Mouse (Mus musculus) CH12.LX (cell line): Measurements from ENCODE around the gene Epb41l1. TPM values are rescaled to one million over a fixed set of nuclear protein-coding genes. Genes with fewer than 3 reads are reported as not detected.

Experiments used
- DNase-seq: peaks from one replicate; pipeline ENCODE4 v3.0.0-alpha.2; 2013; ENCODE audit errors: extremely low read depth
- H3K27ac ChIP-seq: 2 replicates; pipeline ENCODE4 v1.5.1; 2012; ENCODE audit warnings: low read depth, mild to moderate bottlenecking, control low read depth, moderate library complexity; ENCODE audit not compliant: insufficient read depth
- H3K27me3 ChIP-seq: replicated peaks from 2 replicates; pipeline ENCODE3; 2012; ENCODE audit warnings: inconsistent platforms
- H3K36me3 ChIP-seq, 2 experiments: replicated peaks in 1 of 2; 2 replicates each; pipeline versions ENCODE3 to v1.6.1; 2012; ENCODE audit warnings: inconsistent platforms in 1 of 2, low read length in 1 of 2, mild to moderate bottlenecking in 1 of 2, mixed read lengths in 1 of 2, moderate library complexity in 1 of 2; ENCODE audit not compliant: control insufficient read depth in 1 of 2, insufficient read depth in 1 of 2
- H3K4me1 ChIP-seq, 2 experiments: 2 replicates each; pipeline ENCODE4 v1.6.1; 2012; ENCODE audit warnings: inconsistent platforms in 1 of 2, moderate library complexity in 1 of 2; ENCODE audit not compliant: insufficient read depth in 2 of 2, control insufficient read depth in 1 of 2
- H3K4me2 ChIP-seq: 2 replicates; pipeline ENCODE4 v1.6.1; 2012; ENCODE audit warnings: low read depth, mild to moderate bottlenecking, control low read depth; ENCODE audit not compliant: poor library complexity, insufficient read depth, severe bottlenecking
- H3K4me3 ChIP-seq, 3 experiments: fragments of 150-350 bp in 1 of 3; sonication (generic) in 1 of 3; replicated peaks in 1 of 3; 2 replicates each; pipeline versions ENCODE3 to v1.5.1; 2011 to 2012; ENCODE audit warnings: low read depth in 2 of 3, low read length in 2 of 3, mild to moderate bottlenecking in 2 of 3, moderate library complexity in 2 of 3, control low read depth in 1 of 3, improper control_type of control experiment in 1 of 3, inconsistent platforms in 1 of 3, mixed read lengths in 1 of 3; ENCODE audit not compliant: poor library complexity in 1 of 3
- H3K79me2 ChIP-seq: replicated peaks from 2 replicates; pipeline ENCODE4 v1.6.1; 2012; ENCODE audit warnings: mild to moderate bottlenecking, moderate library complexity; ENCODE audit not compliant: control insufficient read depth, poor library complexity, insufficient read depth, severe bottlenecking; ENCODE audit errors: extremely low read depth
- H3K9ac ChIP-seq: 2 replicates; pipeline ENCODE4 v1.6.1; 2012; ENCODE audit warnings: low read depth, mild to moderate bottlenecking, control low read depth, moderate library complexity; ENCODE audit not compliant: insufficient read depth
- H3K9me3 ChIP-seq: replicated peaks from 2 replicates; pipeline ENCODE3; 2012; ENCODE audit warnings: low read length, inconsistent platforms, mixed read lengths
- CHD1 ChIP-seq: IDR thresholded peaks from 2 replicates; pipeline ENCODE4 v1.6.1; 2012; ENCODE audit warnings: low read depth, low read length, improper control_type of control experiment, inconsistent platforms
- CHD2 ChIP-seq: IDR thresholded peaks from 2 replicates; pipeline ENCODE4 v1.6.1; 2011; ENCODE audit warnings: low read length, improper control_type of control experiment
- CTCF ChIP-seq, 2 experiments: IDR thresholded peaks in 1 of 2; conservative IDR thresholded peaks in 1 of 2; 2 replicates each; pipeline ENCODE4 v1.5.1; 2011 to 2012; ENCODE audit warnings: low read depth in 2 of 2, low read length in 2 of 2, improper control_type of control experiment in 1 of 2, inconsistent platforms in 1 of 2, mild to moderate bottlenecking in 1 of 2, moderate library complexity in 1 of 2
- E2F4 ChIP-seq: IDR thresholded peaks from 2 replicates; pipeline ENCODE4 v1.6.1; 2011; ENCODE audit warnings: low read depth, low read length, improper control_type of control experiment; ENCODE audit not compliant: insufficient replicate concordance
- ELF1 ChIP-seq: IDR thresholded peaks from 2 replicates; pipeline ENCODE4 v1.6.1; 2014; ENCODE audit warnings: low read depth, mild to moderate bottlenecking, inconsistent platforms, low read length, improper control_type of control experiment
- ETS1 ChIP-seq: conservative IDR thresholded peaks from 2 replicates; pipeline ENCODE4 v1.6.1; 2012; ENCODE audit warnings: low read depth, mild to moderate bottlenecking, inconsistent platforms, low read length, improper control_type of control experiment, moderate library complexity
- HCFC1 ChIP-seq: IDR thresholded peaks from 2 replicates; pipeline ENCODE4 v1.6.1; 2012; ENCODE audit warnings: low read depth, mild to moderate bottlenecking, inconsistent platforms, low read length, improper control_type of control experiment
- IRF4 ChIP-seq: IDR thresholded peaks from 2 replicates; pipeline ENCODE4 v1.6.1; 2014; ENCODE audit warnings: low read depth, mild to moderate bottlenecking, inconsistent platforms, low read length, improper control_type of control experiment
- JUN ChIP-seq: IDR thresholded peaks from 2 replicates; pipeline ENCODE4 v1.6.1; 2011; ENCODE audit warnings: low read depth, mild to moderate bottlenecking, low read length, improper control_type of control experiment, moderate library complexity; ENCODE audit not compliant: insufficient read depth
- JUND ChIP-seq: conservative IDR thresholded peaks from 2 replicates; pipeline ENCODE4 v1.6.1; 2011; ENCODE audit warnings: low read depth, low read length, improper control_type of control experiment
- KAT2A ChIP-seq: IDR thresholded peaks from 2 replicates; pipeline ENCODE4 v1.6.1; 2012; ENCODE audit warnings: low read length, improper control_type of control experiment, inconsistent platforms; ENCODE audit not compliant: insufficient replicate concordance
- MAX ChIP-seq: IDR thresholded peaks from 2 replicates; pipeline ENCODE4 v1.6.1; 2011; ENCODE audit warnings: low read length, improper control_type of control experiment
- MAZ ChIP-seq: IDR thresholded peaks from 2 replicates; pipeline ENCODE4 v1.6.1; 2012; ENCODE audit warnings: low read depth, mild to moderate bottlenecking, inconsistent platforms, low read length, improper control_type of control experiment, moderate library complexity
- MEF2A ChIP-seq: IDR thresholded peaks from 2 replicates; pipeline ENCODE4 v1.6.1; 2014; ENCODE audit warnings: low read depth, mild to moderate bottlenecking, inconsistent platforms, low read length, improper control_type of control experiment, borderline replicate concordance
- MXI1 ChIP-seq: IDR thresholded peaks from 2 replicates; pipeline ENCODE4 v1.6.1; 2011; ENCODE audit warnings: mild to moderate bottlenecking, low read depth, low read length, improper control_type of control experiment
- MYC ChIP-seq: IDR thresholded peaks from 2 replicates; pipeline ENCODE4 v1.6.1; 2011; ENCODE audit warnings: low read depth, mild to moderate bottlenecking, improper control_type of control experiment, low read length
- NRF1 ChIP-seq: IDR thresholded peaks from 2 replicates; pipeline ENCODE4 v1.6.1; 2014; ENCODE audit warnings: low read depth, mild to moderate bottlenecking, inconsistent platforms, low read length, improper control_type of control experiment, moderate library complexity
- POLR2A ChIP-seq: IDR thresholded peaks from 2 replicates; pipeline ENCODE4 v1.6.1; 2011; ENCODE audit warnings: low read depth, mild to moderate bottlenecking, improper control_type of control experiment, low read length
- POLR2AphosphoS2 ChIP-seq: IDR thresholded peaks from 2 replicates; pipeline ENCODE4 v1.6.1; 2011; ENCODE audit warnings: low read depth, low read length, improper control_type of control experiment
- RAD21 ChIP-seq: IDR thresholded peaks from 2 replicates; pipeline ENCODE4 v1.6.1; 2011; ENCODE audit warnings: low read depth, mild to moderate bottlenecking, low read length, improper control_type of control experiment, moderate library complexity
- SIN3A ChIP-seq: IDR thresholded peaks from 2 replicates; pipeline ENCODE4 v1.6.1; 2012; ENCODE audit warnings: low read length, improper control_type of control experiment, inconsistent platforms
- SMC3 ChIP-seq: IDR thresholded peaks from 2 replicates; pipeline ENCODE4 v1.6.1; 2011; ENCODE audit warnings: low read depth, low read length, improper control_type of control experiment
- TBP ChIP-seq: conservative IDR thresholded peaks from 2 replicates; pipeline ENCODE4 v1.6.1; 2011; ENCODE audit warnings: low read depth, low read length, improper control_type of control experiment
- TCF12 ChIP-seq: IDR thresholded peaks from 2 replicates; pipeline ENCODE4 v1.6.1; 2014; ENCODE audit warnings: low read depth, mild to moderate bottlenecking, inconsistent platforms, low read length, improper control_type of control experiment
- UBTF ChIP-seq: IDR thresholded peaks from 2 replicates; pipeline ENCODE4 v1.6.1; 2012; ENCODE audit warnings: low read depth, mild to moderate bottlenecking, inconsistent platforms, low read length, improper control_type of control experiment, moderate library complexity
- ZKSCAN1 ChIP-seq: IDR thresholded peaks from 2 replicates; pipeline ENCODE4 v1.6.1; 2012; ENCODE audit warnings: low read depth, inconsistent platforms, low read length, improper control_type of control experiment, borderline replicate concordance
- dilution Hi-C: fragments of 300-500 bp; cut with MboI; formaldehyde crosslinking; loops from 2 replicates; pipeline ENCODE4 v1.14.3; 2020; ENCODE audit warnings: low sequenced_read_pairs; ENCODE audit not compliant: extremely low pct_unique_long_range_greater_than_20kb, extremely low pct_ligation_motif_present
- in situ Hi-C: fragments of 300-500 bp; cut with MboI; formaldehyde crosslinking; loops from 3 replicates; pipeline ENCODE4 v1.14.3; 2019; ENCODE audit warnings: low sequenced_read_pairs, low pct_ligation_motif_present, low pct_unique_long_range_greater_than_20kb, mixed read lengths
- polyA plus RNA-seq: library from polyadenylated mRNA; unstranded; fragments of >175 nt; gene quantifications from 2 replicates; pipeline ENCODE4 v1.2.1, GENCODE M21; 2012; ENCODE audit warnings: low read depth; ENCODE audit not compliant: insufficient read length
- total RNA-seq, 2 experiments: library from RNA; depleted of rRNA; stranded (reverse); fragments of 300-350 nt in 1 of 2; fragments of >200 nt in 1 of 2; gene quantifications; 2 replicates each; pipeline ENCODE4 v1.2.3; 2012 to 2014

Epb41l1 gene
- total and polyA plus RNA-seq, 3 experiments = 0.21 TPM; not detected in 2

DNA sequence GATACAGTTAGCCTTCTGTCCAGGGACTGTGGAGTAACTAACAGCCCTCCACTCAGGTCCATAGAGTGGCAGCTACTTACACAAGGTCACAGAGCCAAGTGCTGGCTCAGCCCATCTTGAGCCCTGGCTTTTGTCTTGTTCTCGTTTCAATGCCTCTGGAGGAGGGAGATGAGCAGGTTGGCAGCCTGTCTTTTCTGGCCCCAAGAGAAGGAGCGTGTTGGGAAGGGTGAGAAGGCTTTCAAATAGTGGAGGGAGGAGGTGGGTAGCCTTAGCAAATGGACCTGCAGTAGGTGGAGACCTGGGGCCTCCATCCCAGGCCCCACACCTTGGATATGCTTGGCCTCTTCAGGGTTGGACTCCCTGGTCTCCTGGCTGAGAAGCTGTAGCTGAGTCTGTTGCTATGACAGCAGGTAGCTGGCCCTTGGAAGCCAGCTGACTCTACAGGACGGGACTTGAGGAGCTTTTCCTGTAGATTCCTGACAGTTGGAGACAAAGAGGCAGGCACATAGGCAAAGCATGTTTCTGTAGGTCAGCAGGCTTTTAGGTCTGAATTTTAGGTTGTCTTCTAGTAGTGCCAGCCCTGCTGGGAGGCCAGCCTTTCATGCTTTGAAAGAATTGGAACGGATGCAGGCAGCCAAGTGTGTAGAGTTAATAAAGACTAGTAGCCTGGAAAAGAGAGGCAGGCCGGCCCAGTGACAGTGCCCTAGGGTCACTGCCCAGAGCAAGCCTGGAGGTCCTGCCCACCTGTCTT is 76.3 kb downstream of the Epb41l1 start:
- Histone ChIP-seq H3K27me3 (peaks cover 90% of the 10 kb centered on the region), H3K4me2 (no peak overlapping the region), H3K27ac (no peak overlapping the region), H3K79me2 (no peaks in the 10 kb centered on the region), H3K9ac (no peak overlapping the region), H3K36me3 (no peaks in the 10 kb centered on the region), H3K4me3 (no peak overlapping the region), H3K9me3 (no peaks in the 10 kb centered on the region), H3K4me1 (no peaks in the 10 kb centered on the region)
- no peak for DNase-seq
- TF ChIP-seq MAZ = no peak
- TF ChIP-seq E2F4 = no peak
- no peak for TF ChIP-seq MYC
- TF ChIP-seq POLR2AphosphoS2 = no peak
- no peak for TF ChIP-seq CHD2
- in situ Hi-C loops (no loop called here), dilution Hi-C loops (no loop called here)

DNA sequence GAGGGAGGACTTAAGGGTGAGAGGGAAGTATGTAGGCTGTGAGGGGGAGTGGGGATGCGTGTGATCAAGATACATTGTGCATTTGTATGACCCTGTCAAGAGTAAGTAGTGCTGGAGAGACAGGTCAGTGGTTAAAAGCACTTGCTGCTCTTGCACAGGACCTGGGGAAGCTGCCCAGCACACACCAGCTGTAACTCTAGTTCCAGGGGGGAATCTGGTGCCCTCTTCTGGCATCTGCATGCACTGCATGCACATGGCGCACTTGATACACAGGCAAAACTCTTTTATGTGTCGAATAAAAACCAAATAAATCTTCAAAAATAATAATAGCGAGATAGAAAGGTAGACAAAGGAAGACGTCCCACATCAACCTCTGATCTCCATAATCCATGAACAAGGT is 77.2 kb downstream of the Epb41l1 start:
- Histone ChIP-seq H3K27me3 (peaks cover 90% of the 10 kb centered on the region), H3K79me2 (no peaks in the 10 kb centered on the region), H3K4me1 (no peaks in the 10 kb centered on the region), H3K36me3 (no peaks in the 10 kb centered on the region), H3K27ac (no peak overlapping the region), H3K4me2 (no peak overlapping the region), H3K9ac (no peak overlapping the region), H3K4me3 (no peak overlapping the region), H3K9me3 (no peaks in the 10 kb centered on the region)
- in situ Hi-C loops (no loop called here), dilution Hi-C loops (no loop called here)
- TF ChIP-seq TCF12 = no peak
- TF ChIP-seq SMC3 = peak; percentile 67
- TF ChIP-seq ZKSCAN1 = no peak
- no peak for TF ChIP-seq MEF2A
- no peak for TF ChIP-seq MAZ
- TF ChIP-seq MYC = peak; percentile 55; the same call in 1 of the 2 replicates
- TF ChIP-seq POLR2A = no peak
- peak; percentile 50; the same call in 1 of the 2 replicates for TF ChIP-seq MAX
- TF ChIP-seq RAD21 = peak; percentile 65
- peak; percentile 71 to 73 for TF ChIP-seq CTCF (conservative IDR thresholded peaks at IDR 0.05 in 1 of 2, IDR thresholded peaks at IDR 0.05 in 1 of 2; ENCODE audit: low read depth in 2 of 2, low read length in 2 of 2)
- TF ChIP-seq HCFC1 = no peak
- DNase-seq = peak; percentile 37

DNA sequence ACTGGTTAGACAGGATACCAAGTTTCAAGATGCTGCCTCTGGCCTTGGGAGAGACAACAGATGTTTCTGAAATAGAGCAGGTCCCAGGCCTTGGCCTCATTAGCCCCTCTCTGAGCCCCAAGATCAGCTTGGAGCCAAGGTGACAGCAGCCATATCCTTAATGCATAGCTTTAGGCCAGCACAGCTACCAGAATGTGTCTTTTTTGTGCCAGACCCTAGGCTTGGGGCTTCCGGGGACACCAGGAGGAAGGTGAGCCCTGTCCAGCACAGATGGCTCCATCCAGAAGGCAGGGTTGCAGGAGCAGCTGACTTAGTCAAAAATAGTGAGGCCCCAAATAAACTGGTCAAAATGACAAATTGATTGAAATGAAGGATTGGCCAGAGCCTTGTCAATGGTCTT is 80.3 kb downstream of the Epb41l1 start:
- DNase-seq = no peak
- dilution Hi-C loops = no loop called here
- Histone ChIP-seq H3K9me3 (no peaks in the 10 kb centered on the region), H3K4me1 (no peaks in the 10 kb centered on the region), H3K27me3 (peaks cover 88% of the 10 kb centered on the region), H3K79me2 (no peaks in the 10 kb centered on the region), H3K9ac (no peak overlapping the region), H3K36me3 (no peaks in the 10 kb centered on the region), H3K4me2 (no peak overlapping the region), H3K27ac (no peak overlapping the region), H3K4me3 (no peak overlapping the region)
- in situ Hi-C loops = no loop called here
- TF ChIP-seq CHD1 (no peak), UBTF (no peak), RAD21 (no peak), MXI1 (no peak), JUND (no peak), ELF1 (no peak), ETS1 (no peak), NRF1 (no peak), SIN3A (no peak), POLR2A (no peak), JUN (no peak), E2F4 (no peak), KAT2A (no peak), TBP (no peak), IRF4 (no peak), HCFC1 (no peak)
